Mouse (Mus musculus) lung, adult 2 months (tissue): ENCODE data around the gene Syne3.

Experiments used
- CTCF ChIP-seq: fragments of 200-500 bp; IDR thresholded peaks from 2 replicates; pipeline ENCODE4 v1.5.1; 2011; ENCODE audit warnings: mild to moderate bottlenecking, low read length, control low read depth; ENCODE audit not compliant: insufficient read depth
- POLR2A ChIP-seq: fragments of 200-500 bp; IDR thresholded peaks from 2 replicates; pipeline ENCODE4 v1.6.1; 2011; ENCODE audit warnings: low read depth, mild to moderate bottlenecking, control low read depth, low read length, borderline replicate concordance; ENCODE audit errors: extremely low read depth

DNA sequence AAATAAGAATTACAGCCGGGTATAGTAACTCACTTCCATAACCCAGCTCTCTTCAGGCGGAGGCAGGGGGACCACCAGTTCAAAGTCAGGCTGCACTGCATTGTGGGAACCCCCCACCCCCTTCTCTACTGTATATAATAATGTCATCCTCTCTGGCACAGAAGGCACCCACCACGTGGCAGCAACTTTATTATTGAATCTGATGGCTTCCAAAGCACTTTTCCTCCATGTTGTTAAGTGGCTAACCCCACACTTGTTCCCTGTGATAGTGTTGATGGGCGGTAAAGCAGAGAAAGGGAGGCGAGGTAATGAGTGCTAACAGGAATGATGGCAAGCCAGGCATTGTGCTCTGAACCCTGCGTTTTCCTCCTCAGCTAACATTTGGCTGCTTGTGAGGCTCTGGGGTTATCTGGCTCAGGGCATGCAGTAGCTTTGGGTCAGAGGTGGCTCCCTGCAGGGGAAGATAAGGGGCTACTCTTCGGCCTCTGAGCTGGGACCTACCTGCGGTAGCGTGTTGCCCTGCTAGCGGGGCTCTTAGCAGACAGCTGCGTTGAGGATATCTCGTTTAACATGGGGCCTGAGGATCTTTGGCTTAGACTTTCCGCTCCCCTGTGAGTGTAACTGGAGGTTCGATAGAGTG lies 24.6 kb upstream of the Syne3 start:
- no peak for TF ChIP-seq POLR2A
- no peak for TF ChIP-seq CTCF
